Mouse (Mus musculus) right cerebral cortex, postnatal 10 days (tissue): ENCODE measurements at regions not wholly inside any gene's neighbourhood (a gene's known extent, or its start where the extent isn't known, plus 50 kb on each side); places are given as distances from the start of the nearest gene placed in this dataset.

Experiments used
- DNase-seq, 2 experiments: peaks; one replicate each; pipeline ENCODE4 v3.0.0; 2021; ENCODE audit warnings: low spot score in 2 of 2

DNA sequence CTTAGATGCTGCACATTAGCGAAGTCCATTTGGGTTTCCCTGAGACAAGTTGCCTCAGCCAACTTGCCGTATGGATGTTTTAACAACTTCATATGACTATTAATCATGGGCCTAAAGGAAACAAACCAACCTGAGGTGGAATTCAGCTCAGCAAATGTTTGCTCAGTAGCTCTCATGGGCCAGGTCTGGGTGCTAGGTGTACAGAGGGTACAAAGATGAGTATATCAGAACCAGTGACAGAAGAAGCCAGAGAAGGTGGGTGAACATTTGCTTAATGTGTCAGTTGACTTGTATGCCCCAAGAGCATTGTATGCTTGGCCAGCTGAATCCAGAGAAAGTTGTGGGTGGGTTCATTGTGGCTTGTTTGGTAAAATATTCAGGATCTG, 53.8 kb upstream of the Bmp2 start:
- no peak for DNase-seq

GRCm38 (mm10) chr2:133498717-133499143, 53.2 kb upstream of the Bmp2 start:
- DNase-seq, result no peak

DNA sequence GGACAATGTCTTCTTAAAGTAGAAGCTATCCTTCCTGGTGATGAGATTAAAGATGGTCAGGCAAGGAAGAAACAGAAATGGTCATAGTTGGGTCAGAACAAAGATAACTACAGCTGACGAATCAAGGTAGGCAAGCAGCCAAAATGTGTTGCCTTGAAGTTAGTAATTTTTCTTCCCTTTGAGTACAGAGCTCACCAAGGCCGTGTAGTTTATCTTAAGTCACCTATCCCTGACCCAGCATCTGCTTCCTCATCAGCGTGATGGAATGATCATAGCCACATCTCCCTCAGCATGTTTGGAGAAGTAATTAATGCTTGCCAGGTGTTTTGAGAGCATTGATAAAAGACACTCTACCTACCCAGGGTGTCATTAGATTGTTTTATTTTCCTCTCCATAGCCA, 52.1 kb upstream of the Bmp2 start:
- no peak for DNase-seq
